Mouse (Mus musculus): ENCODE results near the gene Islr2.

DNA sequence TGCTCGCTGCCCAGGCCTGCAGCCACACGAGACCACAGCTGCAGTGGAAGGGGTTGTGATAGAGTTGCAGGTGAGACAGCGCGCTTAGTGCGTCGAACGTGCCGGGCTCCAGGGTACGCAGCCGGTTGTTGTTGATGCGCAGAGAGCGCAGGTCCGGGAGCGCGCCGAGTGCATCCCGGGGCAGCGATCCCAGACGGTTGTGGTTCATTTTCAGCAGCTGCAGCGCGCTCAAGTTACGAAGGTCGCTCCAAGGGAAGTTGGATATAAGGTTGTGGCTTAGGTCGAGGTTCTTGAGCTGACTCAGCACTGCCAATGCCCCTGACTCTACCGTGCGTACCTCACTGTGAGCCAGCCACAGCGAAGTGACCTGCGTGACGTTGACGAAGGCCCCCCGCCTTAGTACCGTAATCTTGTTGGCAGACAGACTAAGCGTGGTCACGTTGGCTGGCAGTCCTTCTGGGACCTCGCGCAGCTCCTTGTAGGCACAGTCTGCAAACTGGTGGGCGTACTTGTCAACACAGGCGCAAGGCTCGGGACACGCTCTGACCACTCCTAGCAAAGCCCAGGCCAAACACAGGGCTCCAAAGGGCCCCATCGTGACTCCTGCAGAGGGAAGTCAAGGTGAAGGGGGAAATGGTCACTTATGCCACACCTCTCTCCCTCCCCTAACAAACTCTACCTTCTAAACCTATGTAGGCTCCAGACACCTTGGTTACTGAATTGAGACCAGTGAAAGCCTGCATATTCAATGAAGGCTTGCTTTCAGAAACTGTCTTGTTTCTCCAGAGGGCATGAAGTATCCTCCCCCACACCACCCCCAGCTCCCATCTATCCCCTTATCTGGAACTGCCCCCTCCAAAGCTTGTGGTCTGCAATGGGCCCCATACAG lies 4.5 kb downstream of the Islr2 start:
- TF ChIP-seq CTCF (conservative IDR thresholded peaks at IDR 0.05; ENCODE audit: insufficient read depth, insufficient read length, low read depth, low read length) (no peak), POLR2A (IDR thresholded peaks at IDR 0.05; ENCODE audit: low read depth, low read length) (no peak)
